Mouse (Mus musculus): Measurements from ENCODE around the gene Ang4. TPM values are rescaled to one million over a fixed set of nuclear protein-coding genes. Genes with fewer than 3 reads are reported as not detected.
"Not testable (repeated sequence)": the region's sequence is repeated elsewhere in the genome, so short reads cannot be mapped to it uniquely, and the experiment has no call there.

Gene Ang4
- not detected in 2 replicates for polyA plus RNA-seq (2014; fragmentation: Nextera tagmentation; extraction: Ambion mirVana)

DNA sequence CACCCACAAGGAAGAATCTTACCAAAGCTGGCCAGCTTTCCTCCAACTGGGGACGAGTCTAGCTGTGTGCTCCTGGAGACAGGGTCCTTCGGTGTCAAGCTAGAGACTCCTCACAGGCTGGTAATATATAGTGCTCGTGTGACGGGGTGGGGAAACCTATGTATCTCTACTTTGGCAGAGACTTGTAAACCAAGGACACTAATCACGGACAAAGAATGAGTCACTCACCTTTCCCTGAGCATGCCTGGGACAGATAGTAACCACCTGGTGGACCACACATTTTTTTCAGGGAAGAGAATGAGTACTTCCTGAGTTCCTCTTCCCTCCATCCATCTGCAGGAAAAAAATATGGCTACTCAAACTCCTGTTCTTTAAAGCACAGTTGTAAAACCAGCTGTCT lies at the start of gene Ang4:
TSS of gene Ang4 (minus strand) at position 101 of the 400 bp plus-strand sequence.
- 72% methylated on average over 5 of the region's 5 CpGs for WGBS
- ATAC-seq (replicated peaks; ENCODE audit: low FRiP score), result no peak

DNA sequence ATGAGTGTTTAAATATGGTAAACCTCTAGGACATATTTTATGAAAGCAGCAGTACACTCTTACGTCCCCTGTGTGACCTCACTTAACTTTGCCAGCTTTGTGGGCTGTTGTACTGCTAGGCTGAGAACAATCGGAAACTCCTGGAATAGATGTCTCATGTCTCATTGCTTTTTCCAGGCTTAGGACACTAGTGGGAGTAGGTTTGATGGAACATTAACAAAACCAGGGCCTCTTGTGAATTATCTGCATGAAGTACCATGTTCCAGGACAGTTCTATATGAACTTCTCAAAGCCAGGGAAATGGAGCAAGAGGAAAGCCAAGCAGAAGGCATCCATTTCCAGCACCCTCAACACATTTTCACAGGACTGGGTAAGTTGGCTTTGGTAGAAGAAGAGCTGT lies 26.4 kb upstream of the Ang4 start, which contains the start of gene AY358078:
TSS of gene AY358078 (plus strand) at position 301 of the 400 bp plus-strand sequence.
- Histone ChIP-seq H3K4me1 (replicated peaks; ENCODE audit: control insufficient read depth, insufficient read depth, low read length) (no peaks in the 10 kb centered on the region), H3K4me3 (ENCODE audit: low read depth, low read length) (no peak within 1 kb of the TSS), H3K9ac (ENCODE audit: low read depth, low read length) (no peak within 1 kb of the TSS), H3K4me2 (no peak within 1 kb of the TSS), H3K36me3 (ENCODE audit: control insufficient read depth, insufficient read depth, low read length) (no peaks in the 10 kb centered on the region), H3K27ac (ENCODE audit: low read depth, low read length) (no peak within 1 kb of the TSS), H3K27me3 (replicated peaks; ENCODE audit: control insufficient read depth, insufficient read depth, low read length) (no peaks in the 10 kb centered on the region), H3K9me3 (ENCODE audit: control insufficient read depth, low read length) (no peaks in the 10 kb centered on the region)
- ATAC-seq (replicated peaks; ENCODE audit: low FRiP score) (no peak), DNase-seq (ENCODE audit: low spot score) (no peak)
- WGBS, result 83% methylated on average over 2 of the region's 2 CpGs

More for the DNA sequence above, at the start of gene Ang4:
- no peaks in the 10 kb centered on the region for H3K36me3 ChIP-seq (ENCODE audit: control insufficient read depth, insufficient read depth, low read length)
- H3K4me2 ChIP-seq, result no peak within 1 kb of the TSS
- no peak within 1 kb of the TSS for H3K27ac ChIP-seq (ENCODE audit: low read depth, low read length)
- H3K27me3 ChIP-seq (replicated peaks; ENCODE audit: control insufficient read depth, insufficient read depth, low read length), result no peaks in the 10 kb centered on the region
- H3K9me3 ChIP-seq (ENCODE audit: control insufficient read depth, low read length), result no peaks in the 10 kb centered on the region
- DNase-seq (ENCODE audit: low spot score), result no peak
- no peaks in the 10 kb centered on the region for H3K4me1 ChIP-seq (replicated peaks; ENCODE audit: control insufficient read depth, insufficient read depth, low read length)
- H3K9ac ChIP-seq (ENCODE audit: low read depth, low read length), result no peak within 1 kb of the TSS
- no peak within 1 kb of the TSS for H3K4me3 ChIP-seq (ENCODE audit: low read depth, low read length)

DNA sequence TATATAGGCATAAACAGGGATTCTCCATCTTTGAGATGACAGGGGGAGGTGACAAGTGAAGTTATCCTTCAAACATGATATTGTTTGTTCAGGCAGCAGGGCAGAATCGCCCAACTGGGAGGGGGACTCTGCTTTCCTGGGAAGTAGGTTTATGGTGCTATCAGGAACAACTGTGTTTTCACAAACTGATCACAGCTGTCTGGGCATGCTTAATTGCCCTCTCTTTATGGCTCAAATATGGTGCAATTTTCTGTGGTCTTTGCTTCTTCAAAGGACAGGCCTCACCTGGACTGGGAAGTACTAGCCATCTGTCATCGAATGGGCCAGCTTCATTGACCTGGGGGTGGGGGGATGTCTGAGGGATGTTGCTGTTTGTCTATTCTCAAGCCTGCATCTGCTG lies 20.7 kb upstream of the Ang4 start:
- H3K27me3 ChIP-seq (replicated peaks; ENCODE audit: control insufficient read depth, insufficient read depth, low read length), result no peaks in the 10 kb centered on the region
- H3K36me3 ChIP-seq (ENCODE audit: control insufficient read depth, insufficient read depth, low read length), result no peaks in the 10 kb centered on the region
- 76% methylated on average over 2 of the region's 2 CpGs for WGBS
- no peak overlapping the region for H3K4me2 ChIP-seq
- no peak overlapping the region for H3K9ac ChIP-seq (ENCODE audit: low read depth, low read length)
- no peak overlapping the region for H3K4me3 ChIP-seq (ENCODE audit: low read depth, low read length)
- H3K27ac ChIP-seq (ENCODE audit: low read depth, low read length), result no peak overlapping the region
- no peak for ATAC-seq (replicated peaks; ENCODE audit: low FRiP score)
- no peaks in the 10 kb centered on the region for H3K4me1 ChIP-seq (replicated peaks; ENCODE audit: control insufficient read depth, insufficient read depth, low read length)
- DNase-seq (ENCODE audit: low spot score), result no peak
- H3K9me3 ChIP-seq (ENCODE audit: control insufficient read depth, low read length), result no peaks in the 10 kb centered on the region

DNA sequence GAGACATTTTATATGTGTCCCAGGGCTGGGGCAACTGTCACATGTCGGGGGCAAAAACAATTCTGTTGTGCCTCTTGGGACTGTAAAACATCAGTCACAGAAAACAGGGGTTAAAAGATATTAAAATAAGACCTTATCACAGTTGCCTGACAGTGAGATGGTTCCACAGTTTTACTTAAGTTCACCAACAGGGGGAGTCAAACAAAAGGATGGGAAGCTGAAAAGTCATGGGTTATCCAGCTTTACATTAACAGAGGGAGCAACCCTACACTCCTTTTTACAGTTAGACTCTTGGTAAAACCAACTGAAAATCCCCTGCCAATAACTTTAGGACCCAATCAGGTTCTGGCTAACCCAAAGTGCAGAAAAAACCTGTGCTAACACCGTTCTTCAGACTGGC lies 15.8 kb upstream of the Ang4 start:
- DNase-seq (ENCODE audit: low spot score), result no peak
- Histone ChIP-seq H3K27ac (ENCODE audit: low read depth, low read length) (no peak overlapping the region), H3K36me3 (ENCODE audit: control insufficient read depth, insufficient read depth, low read length) (no peaks in the 10 kb centered on the region), H3K9ac (ENCODE audit: low read depth, low read length) (no peak overlapping the region), H3K4me2 (no peak overlapping the region), H3K4me1 (replicated peaks; ENCODE audit: control insufficient read depth, insufficient read depth, low read length) (no peaks in the 10 kb centered on the region), H3K27me3 (replicated peaks; ENCODE audit: control insufficient read depth, insufficient read depth, low read length) (no peaks in the 10 kb centered on the region), H3K9me3 (ENCODE audit: control insufficient read depth, low read length) (no peaks in the 10 kb centered on the region), H3K4me3 (ENCODE audit: low read depth, low read length) (no peak overlapping the region)
- 75% methylated on average over 2 of the region's 2 CpGs for WGBS
- ATAC-seq (replicated peaks; ENCODE audit: low FRiP score), result no peak

DNA sequence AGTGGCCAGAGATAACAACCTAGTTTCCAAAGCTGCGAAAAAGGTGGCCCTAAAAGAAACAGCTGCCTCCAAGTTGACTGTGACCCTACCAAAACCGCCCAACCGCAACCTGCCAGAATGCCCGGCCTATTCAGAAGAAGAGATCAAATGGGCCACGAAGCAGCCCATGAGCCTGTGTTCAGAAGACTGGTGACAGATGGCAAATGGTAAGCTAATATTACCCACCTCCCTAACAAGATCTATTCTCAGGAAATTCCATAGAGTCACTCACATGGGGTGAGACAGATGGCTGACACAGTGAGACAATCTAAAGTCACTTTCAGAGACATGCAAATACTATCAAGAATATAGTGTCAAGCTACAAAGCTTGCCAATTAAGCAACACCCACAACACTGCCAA lies 13.7 kb upstream of the Ang4 start:
- DNase-seq (ENCODE audit: low spot score), result no peak

DNA sequence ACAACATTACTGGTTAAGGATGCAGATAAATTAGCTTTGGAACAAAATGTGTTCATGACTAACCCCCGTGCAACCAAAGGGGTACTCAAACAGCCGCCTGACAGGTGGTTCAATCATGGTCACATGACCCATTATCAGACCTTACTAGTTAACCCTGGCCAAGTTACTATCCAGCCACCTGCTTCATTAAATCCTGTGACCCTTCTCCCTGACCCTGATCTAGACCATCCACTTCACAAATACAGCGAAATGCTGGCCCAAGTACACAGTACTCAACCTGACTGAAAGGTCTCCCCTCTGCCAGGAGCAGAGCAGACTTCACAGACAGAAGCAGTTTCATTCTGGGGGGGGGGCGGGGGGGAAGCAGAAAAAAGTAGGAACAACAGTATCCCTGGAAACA lies 12.9 kb upstream of the Ang4 start:
- H3K4me3 ChIP-seq (ENCODE audit: low read depth, low read length), result no peak overlapping the region
- DNase-seq (ENCODE audit: low spot score) (no peak), ATAC-seq (replicated peaks; ENCODE audit: low FRiP score) (no peak)
- H3K36me3 ChIP-seq (ENCODE audit: control insufficient read depth, insufficient read depth, low read length), result no peaks in the 10 kb centered on the region
- H3K9ac ChIP-seq (ENCODE audit: low read depth, low read length), result no peak overlapping the region
- H3K27me3 ChIP-seq (replicated peaks; ENCODE audit: control insufficient read depth, insufficient read depth, low read length), result no peaks in the 10 kb centered on the region
- H3K4me1 ChIP-seq (replicated peaks; ENCODE audit: control insufficient read depth, insufficient read depth, low read length), result no peaks in the 10 kb centered on the region
- no peak overlapping the region for H3K4me2 ChIP-seq
- no peak overlapping the region for H3K27ac ChIP-seq (ENCODE audit: low read depth, low read length)
- 70% methylated on average over 4 of the region's 4 CpGs for WGBS
- H3K9me3 ChIP-seq (ENCODE audit: control insufficient read depth, low read length), result no peaks in the 10 kb centered on the region

More for the DNA sequence above, 13.7 kb upstream of the Ang4 start:
- Histone ChIP-seq H3K4me2 (no peak overlapping the region), H3K9ac (ENCODE audit: low read depth, low read length) (no peak overlapping the region), H3K4me3 (ENCODE audit: low read depth, low read length) (no peak overlapping the region), H3K27me3 (replicated peaks; ENCODE audit: control insufficient read depth, insufficient read depth, low read length) (no peaks in the 10 kb centered on the region), H3K27ac (ENCODE audit: low read depth, low read length) (no peak overlapping the region), H3K9me3 (ENCODE audit: control insufficient read depth, low read length) (no peaks in the 10 kb centered on the region), H3K4me1 (replicated peaks; ENCODE audit: control insufficient read depth, insufficient read depth, low read length) (no peaks in the 10 kb centered on the region), H3K36me3 (ENCODE audit: control insufficient read depth, insufficient read depth, low read length) (no peaks in the 10 kb centered on the region)
- ATAC-seq (replicated peaks; ENCODE audit: low FRiP score), result no peak
- 80% methylated on average over 5 of the region's 5 CpGs for WGBS

DNA sequence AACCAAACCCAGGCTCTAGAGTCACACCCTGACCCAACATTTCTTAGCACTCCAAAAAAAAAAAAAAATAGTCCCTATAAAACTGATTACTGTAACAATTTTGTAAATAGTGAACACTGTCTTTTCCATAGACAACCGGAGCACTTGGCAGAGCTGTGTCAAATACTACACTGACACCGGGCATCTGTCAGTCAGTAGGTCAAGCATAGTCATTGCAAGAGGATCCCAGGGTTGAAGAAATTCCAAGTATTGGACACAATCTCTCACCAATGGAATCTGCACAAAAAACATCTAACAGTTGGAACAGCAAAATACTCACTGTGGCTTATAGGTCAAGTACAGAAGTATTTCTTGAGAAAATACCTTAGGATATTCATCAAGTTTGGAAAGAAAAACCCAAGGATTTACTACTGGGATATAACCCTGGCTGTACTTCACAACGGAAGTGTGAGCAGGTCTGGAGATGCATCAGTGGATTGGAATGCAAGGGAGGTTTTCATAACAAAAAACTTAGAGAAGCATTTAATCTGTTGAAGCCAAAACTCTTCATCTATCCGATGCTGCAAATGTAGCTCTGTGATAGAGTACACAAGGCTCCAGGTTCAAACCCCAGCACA lies 5.6 kb upstream of the Ang4 start:
- Histone ChIP-seq H3K4me1 (replicated peaks; ENCODE audit: control insufficient read depth, insufficient read depth, low read length) (no peaks in the 10 kb centered on the region), H3K27ac (ENCODE audit: low read depth, low read length) (no peak overlapping the region), H3K27me3 (replicated peaks; ENCODE audit: control insufficient read depth, insufficient read depth, low read length) (no peaks in the 10 kb centered on the region), H3K4me2 (no peak overlapping the region), H3K4me3 (ENCODE audit: low read depth, low read length) (no peak overlapping the region), H3K36me3 (ENCODE audit: control insufficient read depth, insufficient read depth, low read length) (no peaks in the 10 kb centered on the region), H3K9me3 (ENCODE audit: control insufficient read depth, low read length) (no peaks in the 10 kb centered on the region), H3K9ac (ENCODE audit: low read depth, low read length) (no peak overlapping the region)
- WGBS, result 78% methylated on average over 4 of the region's 4 CpGs
- DNase-seq (ENCODE audit: low spot score) (no peak), ATAC-seq (replicated peaks; ENCODE audit: low FRiP score) (no peak)

DNA sequence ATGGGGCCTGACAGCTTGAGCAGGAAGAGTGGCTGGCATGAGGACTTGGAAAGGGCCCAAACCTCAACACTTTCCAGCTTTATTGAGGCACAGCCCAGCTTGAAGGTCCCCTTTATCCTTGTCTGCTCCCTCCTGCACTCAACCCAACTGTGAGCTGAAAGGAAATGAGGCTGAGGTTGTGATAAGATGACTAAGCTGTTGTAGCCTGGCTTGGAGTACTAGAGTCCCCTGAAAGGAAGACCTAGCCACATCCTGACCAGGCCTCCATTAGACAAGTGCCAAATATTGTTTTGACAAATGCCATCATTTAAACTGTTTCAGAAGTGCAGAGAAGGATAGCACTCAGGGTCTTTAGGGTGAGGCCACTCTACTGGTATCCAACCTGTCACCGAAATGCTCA lies 4.4 kb upstream of the Ang4 start:
- Histone ChIP-seq H3K9me3 (ENCODE audit: control insufficient read depth, low read length) (no peaks in the 10 kb centered on the region), H3K27ac (ENCODE audit: low read depth, low read length) (no peak overlapping the region), H3K27me3 (replicated peaks; ENCODE audit: control insufficient read depth, insufficient read depth, low read length) (no peaks in the 10 kb centered on the region), H3K9ac (ENCODE audit: low read depth, low read length) (no peak overlapping the region), H3K36me3 (ENCODE audit: control insufficient read depth, insufficient read depth, low read length) (no peaks in the 10 kb centered on the region), H3K4me2 (no peak overlapping the region), H3K4me3 (ENCODE audit: low read depth, low read length) (no peak overlapping the region), H3K4me1 (replicated peaks; ENCODE audit: control insufficient read depth, insufficient read depth, low read length) (no peaks in the 10 kb centered on the region)
- DNase-seq (ENCODE audit: low spot score) (no peak), ATAC-seq (replicated peaks; ENCODE audit: low FRiP score) (no peak)
- WGBS, result 91% methylated on average over 1 of the region's 1 CpGs

DNA sequence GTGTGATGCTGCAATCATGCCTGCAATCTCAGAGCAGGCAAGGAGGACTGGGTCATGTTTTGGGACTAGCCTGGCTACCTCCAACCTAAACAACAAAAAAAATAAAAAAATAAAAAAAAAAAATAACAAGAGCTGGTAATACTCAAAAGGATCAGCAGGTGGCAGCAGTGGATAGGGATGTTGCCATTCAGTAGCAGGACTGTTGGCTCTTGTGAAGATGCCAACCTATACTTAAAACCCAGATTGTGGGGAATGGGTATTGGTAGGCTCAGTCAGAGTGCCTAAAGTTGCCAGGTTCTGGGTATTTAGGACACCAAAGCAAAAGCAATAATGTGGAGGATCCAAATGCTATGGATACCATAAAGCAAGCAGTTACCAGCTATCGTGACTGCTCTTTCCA lies 2.0 kb downstream of the Ang4 start:
- H3K4me3 ChIP-seq (ENCODE audit: low read depth, low read length); H3K27ac ChIP-seq (ENCODE audit: low read depth, low read length); ATAC-seq (replicated peaks; ENCODE audit: low FRiP score); H3K9me3 ChIP-seq (ENCODE audit: control insufficient read depth, low read length); DNase-seq (ENCODE audit: low spot score); H3K4me2 ChIP-seq; H3K36me3 ChIP-seq (ENCODE audit: control insufficient read depth, insufficient read depth, low read length); H3K9ac ChIP-seq (ENCODE audit: low read depth, low read length); H3K4me1 ChIP-seq (replicated peaks; ENCODE audit: control insufficient read depth, insufficient read depth, low read length); H3K27me3 ChIP-seq (replicated peaks; ENCODE audit: control insufficient read depth, insufficient read depth, low read length): not testable (repeated sequence)
- WGBS, result 78% methylated on average over 1 of the region's 1 CpGs
